Mouse (Mus musculus) neural tube, embryonic 12.5 days (tissue): ENCODE measurements around the gene Eef1akmt1. TPM values are rescaled to one million over a fixed set of nuclear protein-coding genes. Genes with fewer than 3 reads are reported as not detected.

Source experiments
- ATAC-seq: fragments of 200-750 bp; cut with Nextera tagmentation; 2 replicates; pipeline ENCODE4 v1.8.0; 2017; ENCODE audit warnings: low read depth, mild to moderate bottlenecking, moderate TSS enrichment, moderate library complexity; ENCODE audit not compliant: low FRiP score
- H3K27ac ChIP-seq: fragments of 300-500 bp; sonication (generic); 2 replicates; pipeline ENCODE4 v1.5.1; 2016
- H3K27me3 ChIP-seq: fragments of 300-500 bp; sonication (generic); replicated peaks from 2 replicates; pipeline ENCODE4 v1.6.1; 2016; ENCODE audit warnings: mild to moderate bottlenecking
- H3K36me3 ChIP-seq: fragments of 300-500 bp; sonication (generic); 2 replicates; pipeline ENCODE4 v1.6.1; 2016; ENCODE audit warnings: mild to moderate bottlenecking
- H3K4me1 ChIP-seq: fragments of 300-500 bp; sonication (generic); 2 replicates; pipeline ENCODE4 v1.6.1; 2016
- H3K4me2 ChIP-seq: fragments of 300-500 bp; sonication (generic); replicated peaks from 2 replicates; pipeline ENCODE4 v1.6.1; 2016; ENCODE audit warnings: mild to moderate bottlenecking
- H3K4me3 ChIP-seq: fragments of 300-500 bp; sonication (generic); 2 replicates; pipeline ENCODE4 v1.5.1; 2016
- H3K9ac ChIP-seq: fragments of 300-500 bp; sonication (generic); 2 replicates; pipeline ENCODE4 v1.6.1; 2016; ENCODE audit warnings: mild to moderate bottlenecking
- H3K9me3 ChIP-seq: fragments of 300-500 bp; sonication (generic); 2 replicates; pipeline ENCODE4 v1.6.1; 2016; ENCODE audit warnings: mild to moderate bottlenecking
- WGBS: fragments of 180-500 bp; shearing (Covaris S2); methylation state at CpG from one replicate; pipeline ENCODE4 v1.1.7; 2016; 5-methylcytosine and 5-hydroxymethylcytosine counted together
- polyA plus RNA-seq: library from polyadenylated mRNA; unstranded; fragments of >200 nt; fragmentation: Nextera tagmentation; extraction: Ambion mirVana; gene quantifications from 2 replicates; pipeline ENCODE4 v1.2.1, GENCODE M21; 2016

Eef1akmt1 gene
- polyA plus RNA-seq, 1 experiment from 2014 or later: 80.8 TPM

DNA sequence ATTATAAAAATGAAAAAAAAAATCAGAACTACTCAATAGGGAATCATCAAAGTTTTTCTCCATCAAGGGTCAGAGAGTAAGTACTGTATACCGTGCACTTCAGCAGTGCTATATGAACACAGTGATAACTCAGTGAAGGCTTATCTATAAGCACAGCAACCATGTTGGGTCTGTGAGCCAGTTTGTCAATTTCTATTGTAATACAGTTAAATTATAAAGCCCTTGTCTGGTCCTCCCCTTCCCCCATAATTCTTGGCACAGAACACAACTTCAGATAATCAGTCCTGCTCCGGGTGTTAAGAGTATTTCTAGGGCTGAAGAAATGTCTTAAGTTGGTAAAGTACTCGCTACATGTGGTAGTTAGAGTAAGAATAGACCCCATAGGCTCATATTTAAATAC, 20.4 kb upstream of the Eef1akmt1 start:
- Histone ChIP-seq H3K9me3 (no peaks in the 10 kb centered on the region), H3K4me2 (no peak overlapping the region), H3K27me3 (no peaks in the 10 kb centered on the region), H3K9ac (no peak overlapping the region), H3K4me1 (no peaks in the 10 kb centered on the region), H3K27ac (no peak overlapping the region), H3K4me3 (no peak overlapping the region), H3K36me3 (peaks cover 59% of the 10 kb centered on the region)
- WGBS: 95% methylated on average over 3 of the region's 3 CpGs
- no peak for ATAC-seq

DNA sequence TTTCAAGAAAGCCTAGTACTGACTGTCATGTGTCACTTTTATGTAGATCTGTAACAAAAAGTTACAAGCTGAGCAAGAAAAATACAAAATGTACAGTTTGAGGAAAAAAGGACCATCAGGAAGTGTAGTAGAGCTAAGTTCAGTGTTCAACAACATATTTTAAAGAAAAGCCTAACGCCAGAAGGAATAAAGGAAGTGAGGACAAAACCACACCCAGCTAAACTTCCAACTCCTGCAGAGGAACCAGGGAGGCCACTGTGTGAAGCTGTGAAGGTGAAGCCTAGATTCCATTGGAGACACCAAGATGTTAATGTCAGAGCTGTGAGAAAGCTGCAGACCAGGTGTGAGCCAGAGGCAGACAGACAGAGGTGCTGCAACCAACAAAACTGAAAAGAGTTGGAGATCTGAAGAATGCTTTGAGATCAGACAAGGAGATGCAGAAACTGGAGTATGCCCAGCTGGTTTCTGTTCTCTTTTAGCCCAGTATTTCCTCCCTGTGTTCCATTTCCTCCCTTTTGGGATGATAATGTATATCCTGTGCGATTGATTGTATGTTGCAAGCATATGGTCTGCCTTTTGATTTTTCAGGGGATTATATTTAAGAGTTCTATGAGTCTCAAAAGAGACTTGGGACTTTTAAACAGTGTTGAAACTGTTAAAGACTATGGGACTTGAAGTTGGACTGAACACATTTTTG, 5.1 kb upstream of the Eef1akmt1 start:
- ATAC-seq: no peak
- Histone ChIP-seq H3K9ac (no peak overlapping the region), H3K4me3 (no peak overlapping the region), H3K27me3 (no peaks in the 10 kb centered on the region), H3K9me3 (no peaks in the 10 kb centered on the region), H3K27ac (no peak overlapping the region), H3K4me1 (no peaks in the 10 kb centered on the region), H3K4me2 (no peak overlapping the region), H3K36me3 (peaks cover 15% of the 10 kb centered on the region; the same call in 1 of the 2 replicates)
- 95% methylated on average over 2 of the region's 2 CpGs for WGBS

DNA sequence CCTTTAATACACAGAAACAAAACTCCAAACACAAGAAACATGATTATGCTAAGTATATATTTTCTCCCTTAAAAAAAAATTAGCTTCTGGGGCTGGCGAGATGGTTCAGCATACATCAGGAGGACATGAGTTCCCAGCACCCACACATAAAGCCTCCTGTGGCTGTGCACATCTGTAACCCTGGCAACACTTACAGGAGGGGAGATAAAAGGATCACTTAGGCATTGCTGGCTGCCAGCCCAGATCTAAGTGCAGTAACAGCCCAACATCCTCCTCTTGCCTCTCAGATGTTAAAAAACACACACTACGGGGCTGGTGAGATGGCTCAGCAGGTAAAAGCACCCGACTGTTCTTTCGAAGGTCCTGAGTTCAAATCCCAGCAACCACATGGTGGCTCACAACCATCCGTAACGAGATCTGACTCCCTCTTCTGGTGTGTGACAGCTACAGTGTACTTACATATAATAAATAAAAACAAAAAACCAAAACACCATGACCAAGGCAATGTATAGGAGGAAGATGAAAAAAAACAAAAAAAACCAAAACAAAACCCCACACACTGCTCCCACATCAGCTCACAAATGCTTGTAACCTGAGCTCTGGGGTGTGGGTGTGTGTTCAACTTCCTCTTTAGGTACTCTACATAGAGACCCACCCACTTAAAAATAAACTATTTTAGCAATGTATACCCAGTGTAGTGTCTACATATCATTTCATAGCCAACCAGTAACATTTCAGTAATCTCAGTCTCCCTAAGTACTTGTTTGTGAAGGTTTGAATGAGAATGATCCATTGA, 3.6 kb upstream of the Eef1akmt1 start:
- Histone ChIP-seq H3K4me3 (no peak overlapping the region), H3K4me1 (peaks cover 6% of the 10 kb centered on the region; the same call in 1 of the 2 replicates), H3K9me3 (no peaks in the 10 kb centered on the region), H3K4me2 (no peak overlapping the region), H3K27ac (no peak overlapping the region), H3K36me3 (peaks cover 11% of the 10 kb centered on the region; the same call in 1 of the 2 replicates), H3K9ac (no peak overlapping the region), H3K27me3 (no peaks in the 10 kb centered on the region)
- WGBS: 86% methylated on average over 6 of the region's 6 CpGs
- no peak for ATAC-seq

DNA sequence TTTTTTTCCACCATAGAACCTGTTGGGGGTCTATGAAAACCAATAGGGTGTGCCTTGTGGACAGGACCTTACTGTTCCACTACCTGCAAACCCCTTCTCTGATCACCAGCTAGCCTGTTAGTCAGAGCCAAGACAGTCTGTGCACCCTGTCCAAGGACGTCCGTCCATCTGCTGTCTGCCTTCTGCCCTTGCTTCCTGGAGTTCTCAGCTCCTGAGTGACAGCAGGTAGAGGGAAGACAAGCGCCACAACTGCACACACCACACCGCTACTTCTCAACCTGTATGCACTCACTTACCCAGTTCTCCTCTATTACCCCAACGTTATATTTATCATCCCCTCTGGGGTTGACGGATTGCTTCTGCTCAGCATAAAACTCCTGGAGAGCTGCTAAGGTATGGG, 5.8 kb downstream of the Eef1akmt1 start:
- H3K36me3 ChIP-seq: no peaks in the 10 kb centered on the region
- H3K4me2 ChIP-seq: no peak overlapping the region
- WGBS: 91% methylated on average over 6 of the region's 6 CpGs
- no peak for ATAC-seq
- H3K4me1 ChIP-seq: 0 out of 2 replicates have a peak, but pooled peaks cover 2% of the 10 kb centered on the region
- no peaks in the 10 kb centered on the region for H3K9me3 ChIP-seq
- no peak overlapping the region for H3K27ac ChIP-seq
- H3K27me3 ChIP-seq: no peaks in the 10 kb centered on the region
- no peak overlapping the region for H3K4me3 ChIP-seq
- H3K9ac ChIP-seq: no peak overlapping the region

DNA sequence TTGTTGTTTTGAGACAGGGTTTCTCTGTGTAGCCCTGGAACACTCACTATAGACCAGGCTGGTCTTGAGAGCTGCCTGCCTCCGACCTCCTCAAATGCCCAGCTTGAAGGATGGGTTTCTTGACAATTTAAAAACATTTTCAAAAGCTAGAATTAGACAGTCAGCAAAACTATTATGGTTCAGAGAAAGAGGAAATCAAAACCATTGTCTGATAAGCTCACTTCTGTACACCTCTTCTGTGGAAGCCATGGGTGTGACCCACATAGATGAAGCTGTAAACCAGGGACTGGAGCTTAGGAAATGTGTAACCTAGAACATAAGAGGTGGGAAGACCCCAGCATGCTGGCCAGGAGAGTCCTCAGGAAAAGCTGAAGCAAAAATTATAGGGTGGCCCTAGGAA, 14.5 kb downstream of the Eef1akmt1 start:
- no peak overlapping the region for H3K4me2 ChIP-seq
- H3K36me3 ChIP-seq: peaks cover 3% of the 10 kb centered on the region; the same call in 1 of the 2 replicates
- WGBS: 91% methylated on average over 1 of the region's 1 CpGs
- no peak overlapping the region for H3K4me3 ChIP-seq
- H3K9me3 ChIP-seq: no peaks in the 10 kb centered on the region
- H3K27ac ChIP-seq: no peak overlapping the region
- no peaks in the 10 kb centered on the region for H3K27me3 ChIP-seq
- ATAC-seq: no peak
- H3K9ac ChIP-seq: no peak overlapping the region
- no peaks in the 10 kb centered on the region for H3K4me1 ChIP-seq

DNA sequence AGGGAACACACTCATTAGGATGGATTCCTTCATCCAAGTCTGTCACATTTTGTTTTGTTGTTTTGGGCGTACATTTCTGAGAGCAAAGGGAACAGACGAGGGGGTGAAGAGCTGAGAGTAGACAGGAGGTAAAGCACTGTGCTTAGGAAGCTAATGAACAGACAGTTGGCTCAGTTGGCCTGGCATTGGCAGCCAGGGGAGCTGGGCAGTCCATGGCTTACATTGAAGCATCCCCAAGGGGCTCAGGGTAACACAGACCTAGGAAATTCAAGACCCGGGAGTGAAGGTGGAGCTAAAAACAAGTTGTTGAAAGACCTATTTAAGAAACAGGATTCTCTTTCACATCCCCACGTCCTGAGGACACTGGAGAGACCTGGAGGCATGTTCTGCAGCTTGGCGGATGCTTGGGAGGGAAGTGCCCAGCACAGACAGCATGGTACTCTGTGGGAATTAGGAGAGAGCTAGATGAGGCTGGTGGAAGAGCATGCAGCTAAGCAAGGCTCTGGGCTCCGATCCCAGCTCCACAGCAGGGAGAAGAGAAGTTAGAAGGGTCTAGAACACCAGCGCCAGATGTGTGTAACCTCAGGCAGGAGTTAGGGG, 15.8 kb downstream of the Eef1akmt1 start:
- no peaks in the 10 kb centered on the region for H3K27me3 ChIP-seq
- no peak overlapping the region for H3K27ac ChIP-seq
- H3K4me1 ChIP-seq: no peaks in the 10 kb centered on the region
- H3K4me3 ChIP-seq: no peak overlapping the region
- WGBS: 88% methylated on average over 7 of the region's 7 CpGs
- no peak overlapping the region for H3K4me2 ChIP-seq
- no peak overlapping the region for H3K9ac ChIP-seq
- no peaks in the 10 kb centered on the region for H3K9me3 ChIP-seq
- H3K36me3 ChIP-seq: peaks cover 3% of the 10 kb centered on the region; the same call in 1 of the 2 replicates
- ATAC-seq: no peak

DNA sequence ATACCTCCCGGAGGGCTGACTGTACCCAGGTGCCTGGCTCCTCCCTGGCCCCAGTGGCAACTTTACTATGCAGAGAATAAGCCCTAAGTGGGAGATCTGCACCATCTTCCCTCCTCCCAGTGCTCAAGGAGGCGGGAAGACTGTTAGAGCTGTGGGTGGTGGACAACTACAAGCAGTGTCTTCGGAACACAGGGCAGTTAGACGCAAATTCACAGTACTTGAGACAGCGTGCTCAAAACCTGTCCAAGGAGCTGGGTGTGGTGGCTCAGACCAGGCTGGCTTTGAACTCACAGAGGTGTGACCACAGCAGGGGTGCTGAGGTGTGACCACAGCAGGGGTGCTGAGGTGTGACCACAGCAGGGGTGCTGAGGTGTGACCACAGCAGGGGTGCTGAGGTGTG, 17.0 kb downstream of the Eef1akmt1 start:
- no peaks in the 10 kb centered on the region for H3K27me3 ChIP-seq
- 89% methylated on average over 5 of the region's 5 CpGs for WGBS
- no peak overlapping the region for H3K4me2 ChIP-seq
- H3K4me1 ChIP-seq: no peaks in the 10 kb centered on the region
- H3K36me3 ChIP-seq: peaks cover 11% of the 10 kb centered on the region; the same call in 1 of the 2 replicates
- no peak overlapping the region for H3K4me3 ChIP-seq
- ATAC-seq: no peak
- no peak overlapping the region for H3K27ac ChIP-seq
- H3K9me3 ChIP-seq: no peaks in the 10 kb centered on the region
- no peak overlapping the region for H3K9ac ChIP-seq

DNA sequence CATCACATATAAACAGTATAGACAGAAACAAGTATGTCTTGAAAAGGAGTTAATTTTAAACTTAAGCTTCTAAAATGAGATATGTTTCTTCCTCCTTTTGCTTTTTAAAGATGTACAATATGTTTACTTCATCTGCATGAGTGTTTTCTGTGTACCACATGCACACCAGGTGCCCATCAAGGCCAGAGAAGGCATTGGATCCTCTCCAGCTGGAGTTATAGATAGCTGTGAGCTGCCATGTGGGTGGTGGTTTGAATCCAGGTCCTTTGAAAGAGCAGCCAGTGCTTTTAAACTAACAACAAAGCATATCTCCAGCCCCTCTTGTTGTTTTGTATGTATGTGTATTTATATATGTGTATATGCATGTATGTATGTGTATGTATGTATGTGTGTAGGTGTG, 18.5 kb downstream of the Eef1akmt1 start:
- Histone ChIP-seq H3K27ac (no peak overlapping the region), H3K4me1 (no peaks in the 10 kb centered on the region), H3K4me2 (no peak overlapping the region), H3K36me3 (peaks cover 11% of the 10 kb centered on the region; the same call in 1 of the 2 replicates), H3K4me3 (no peak overlapping the region), H3K9me3 (no peaks in the 10 kb centered on the region), H3K27me3 (no peaks in the 10 kb centered on the region), H3K9ac (no peak overlapping the region)
- ATAC-seq: no peak

DNA sequence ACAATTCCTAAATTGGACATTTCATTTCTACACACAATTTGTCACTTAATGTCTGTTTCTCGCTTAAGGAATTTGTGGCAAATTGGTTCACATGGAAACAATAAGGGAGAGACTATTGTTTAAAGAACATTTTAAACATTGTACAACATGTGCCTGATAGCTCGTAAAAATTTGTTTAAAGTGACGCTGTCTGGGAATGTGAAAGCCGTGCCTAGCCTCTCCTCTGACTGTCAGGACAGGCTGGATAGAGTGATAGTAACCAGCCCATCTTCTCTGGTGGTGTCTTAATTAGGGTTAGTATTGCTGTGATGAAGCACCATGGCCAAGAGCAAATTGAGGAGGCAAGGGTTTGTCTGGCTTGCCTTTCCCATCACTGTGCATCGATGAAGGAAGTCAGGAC, 24.4 kb downstream of the Eef1akmt1 start:
- WGBS: 89% methylated on average over 5 of the region's 5 CpGs
- peaks cover 8% of the 10 kb centered on the region; the same call in 1 of the 2 replicates for H3K36me3 ChIP-seq
- no peaks in the 10 kb centered on the region for H3K27me3 ChIP-seq
- no peak overlapping the region for H3K4me3 ChIP-seq
- no peak overlapping the region for H3K9ac ChIP-seq
- H3K9me3 ChIP-seq: no peaks in the 10 kb centered on the region
- ATAC-seq: no peak
- no peak overlapping the region for H3K27ac ChIP-seq
- no peaks in the 10 kb centered on the region for H3K4me1 ChIP-seq
- no peak overlapping the region for H3K4me2 ChIP-seq

DNA sequence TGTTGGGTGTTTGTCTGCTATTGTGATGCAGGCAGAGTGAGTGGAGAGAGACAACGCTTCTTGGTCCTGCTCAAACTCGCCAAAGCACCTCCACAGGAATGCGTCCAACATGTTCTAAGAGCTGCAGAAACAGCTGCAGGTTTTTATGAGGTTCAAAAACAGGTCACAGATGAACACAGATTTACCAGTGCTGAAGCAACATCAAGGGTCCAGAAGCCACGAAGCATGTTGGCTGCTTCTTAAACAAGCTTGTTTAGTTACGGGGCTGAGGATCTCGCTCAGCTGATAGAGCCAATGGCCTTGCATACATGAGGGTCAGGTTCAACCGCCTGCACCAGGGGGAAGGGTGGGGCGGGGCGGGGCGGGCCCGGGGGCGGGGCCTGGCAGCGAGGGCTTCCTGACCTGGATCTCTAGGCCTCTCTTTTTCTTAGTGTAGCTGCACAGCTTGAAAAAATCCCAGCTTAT, 24.8 kb downstream of the Eef1akmt1 start:
- Histone ChIP-seq H3K27me3 (no peaks in the 10 kb centered on the region), H3K4me1 (no peaks in the 10 kb centered on the region), H3K4me2 (no peak overlapping the region), H3K4me3 (no peak overlapping the region), H3K27ac (no peak overlapping the region), H3K36me3 (peaks cover 8% of the 10 kb centered on the region; the same call in 1 of the 2 replicates), H3K9me3 (no peaks in the 10 kb centered on the region), H3K9ac (no peak overlapping the region)
- ATAC-seq: no peak
- WGBS: 31% methylated on average over 13 of the region's 13 CpGs

DNA sequence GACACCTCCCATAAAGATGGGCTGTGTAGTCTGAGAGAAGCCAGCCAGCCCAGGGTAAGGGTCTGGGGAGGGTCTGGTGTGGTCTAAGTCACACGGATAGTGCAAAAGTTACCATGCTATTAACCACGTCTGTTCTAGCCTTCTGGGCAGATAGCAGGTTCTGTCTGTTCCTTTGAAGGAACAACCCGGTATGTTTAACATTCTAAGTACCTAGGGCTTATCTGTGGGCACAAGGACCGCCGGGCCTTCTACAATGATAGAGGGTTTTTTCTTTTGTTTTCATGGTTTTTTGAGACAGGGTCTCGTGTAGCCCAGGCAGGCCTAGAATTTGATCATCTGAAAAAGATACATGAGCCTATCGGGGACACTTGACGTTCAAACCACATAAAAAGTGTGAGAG, 25.3 kb downstream of the Eef1akmt1 start:
- 92% methylated on average over 8 of the region's 8 CpGs for WGBS
- no peak overlapping the region for H3K27ac ChIP-seq
- ATAC-seq: no peak
- H3K9ac ChIP-seq: no peak overlapping the region
- H3K4me3 ChIP-seq: no peak overlapping the region
- H3K36me3 ChIP-seq: peaks cover 8% of the 10 kb centered on the region; the same call in 1 of the 2 replicates
- H3K9me3 ChIP-seq: no peaks in the 10 kb centered on the region
- H3K4me1 ChIP-seq: no peaks in the 10 kb centered on the region
- no peak overlapping the region for H3K4me2 ChIP-seq
- no peaks in the 10 kb centered on the region for H3K27me3 ChIP-seq

DNA sequence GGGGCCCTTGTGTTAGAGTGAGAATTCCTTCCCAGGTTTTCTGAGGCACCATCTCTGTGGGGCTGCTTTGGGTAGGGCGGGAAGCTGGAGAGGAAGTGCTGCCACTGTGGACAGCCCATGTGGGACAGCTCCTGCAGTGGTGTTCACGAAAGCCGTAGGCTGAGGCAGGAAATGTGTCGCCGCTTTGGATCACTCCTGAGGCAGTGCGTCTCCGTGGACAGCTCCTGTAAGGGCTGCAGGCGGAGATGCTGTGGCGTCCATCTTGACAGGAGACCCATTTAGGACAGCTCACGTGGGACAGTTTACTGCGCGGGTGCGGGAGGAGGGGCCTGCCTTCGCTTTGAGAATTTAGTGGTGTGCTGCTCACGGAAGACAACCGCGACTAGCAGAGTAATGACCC, 25.9 kb downstream of the Eef1akmt1 start:
- ATAC-seq: no peak
- no peaks in the 10 kb centered on the region for H3K27me3 ChIP-seq
- no peaks in the 10 kb centered on the region for H3K4me1 ChIP-seq
- H3K36me3 ChIP-seq: peaks cover 8% of the 10 kb centered on the region; the same call in 1 of the 2 replicates
- H3K9ac ChIP-seq: no peak overlapping the region
- no peak overlapping the region for H3K4me3 ChIP-seq
- WGBS: 82% methylated on average over 17 of the region's 17 CpGs
- no peak overlapping the region for H3K4me2 ChIP-seq
- H3K9me3 ChIP-seq: no peaks in the 10 kb centered on the region
- no peak overlapping the region for H3K27ac ChIP-seq
